Mouse (Mus musculus): ENCODE data around the gene Vpreb3. TPM values are rescaled to one million over a fixed set of nuclear protein-coding genes. Genes with fewer than 3 reads are reported as not detected.

The Vpreb3 gene
- polyA plus RNA-seq, 1 experiment from 2014 or later: 0.76 TPM

GRCm38 (mm10) chr10:75904391-75904790 lies 38.5 kb upstream of the Vpreb3 start:
- H3K27ac ChIP-seq (ENCODE audit: low read depth, low read length): no peak overlapping the region
- no peaks in the 10 kb centered on the region for H3K9me3 ChIP-seq (ENCODE audit: control insufficient read depth, low read length)
- peaks cover 24% of the 10 kb centered on the region for H3K36me3 ChIP-seq (ENCODE audit: control insufficient read depth, insufficient read depth, low read length)
- H3K4me1 ChIP-seq (replicated peaks; ENCODE audit: control insufficient read depth, insufficient read depth, low read length): no peaks in the 10 kb centered on the region
- no peak overlapping the region for H3K4me3 ChIP-seq (ENCODE audit: low read depth, low read length)
- 93% methylated on average over 5 of the region's 5 CpGs for WGBS
- no peak overlapping the region for H3K9ac ChIP-seq (ENCODE audit: low read length)
- DNase-seq (ENCODE audit: low spot score) (no peak), ATAC-seq (replicated peaks; ENCODE audit: low FRiP score) (no peak)
- no peak overlapping the region for H3K4me2 ChIP-seq (ENCODE audit: low read depth, low read length, severe bottlenecking)
- no peaks in the 10 kb centered on the region for H3K27me3 ChIP-seq (ENCODE audit: control insufficient read depth, insufficient read depth, low read length)

- Histone ChIP-seq H3K36me3 (ENCODE audit: control insufficient read depth, insufficient read depth, low read length) (peaks cover 30% of the 10 kb centered on the region), H3K27ac (ENCODE audit: low read depth, low read length) (no peak overlapping the region), H3K9ac (ENCODE audit: low read length) (no peak overlapping the region), H3K9me3 (ENCODE audit: control insufficient read depth, low read length) (no peaks in the 10 kb centered on the region), H3K27me3 (ENCODE audit: control insufficient read depth, insufficient read depth, low read length) (no peaks in the 10 kb centered on the region), H3K4me2 (ENCODE audit: low read depth, low read length, severe bottlenecking) (no peak overlapping the region), H3K4me3 (ENCODE audit: low read depth, low read length) (no peak overlapping the region), H3K4me1 (replicated peaks; ENCODE audit: control insufficient read depth, insufficient read depth, low read length) (no peaks in the 10 kb centered on the region)
- DNase-seq (ENCODE audit: low spot score): no peak
- WGBS: 91% methylated on average over 4 of the region's 4 CpGs
- no peak for ATAC-seq (replicated peaks; ENCODE audit: low FRiP score)
Observed at GRCm38 (mm10) chr10:75906882-75907281, 36.0 kb upstream of the Vpreb3 start.

- Histone ChIP-seq H3K4me3 (ENCODE audit: low read depth, low read length) (no peak overlapping the region), H3K9ac (ENCODE audit: low read length) (no peak overlapping the region), H3K9me3 (ENCODE audit: control insufficient read depth, low read length) (no peaks in the 10 kb centered on the region), H3K27me3 (ENCODE audit: control insufficient read depth, insufficient read depth, low read length) (no peaks in the 10 kb centered on the region), H3K36me3 (ENCODE audit: control insufficient read depth, insufficient read depth, low read length) (peaks cover 20% of the 10 kb centered on the region; the same call in 1 of the 2 replicates), H3K4me1 (replicated peaks; ENCODE audit: control insufficient read depth, insufficient read depth, low read length) (no peaks in the 10 kb centered on the region), H3K4me2 (ENCODE audit: low read depth, low read length, severe bottlenecking) (no peak overlapping the region), H3K27ac (ENCODE audit: low read depth, low read length) (no peak overlapping the region)
- DNase-seq (ENCODE audit: low spot score) (no peak), ATAC-seq (replicated peaks; ENCODE audit: low FRiP score) (no peak)
- WGBS: 88% methylated on average over 2 of the region's 2 CpGs
Observed at GRCm38 (mm10) chr10:75910698-75911097, 32.2 kb upstream of the Vpreb3 start.

GRCm38 (mm10) chr10:75913013-75913589 lies 29.8 kb upstream of the Vpreb3 start:
- WGBS: 87% methylated on average over 6 of the region's 6 CpGs
- Histone ChIP-seq H3K4me2 (ENCODE audit: low read depth, low read length, severe bottlenecking) (no peak overlapping the region), H3K4me3 (ENCODE audit: low read depth, low read length) (no peak overlapping the region), H3K27ac (ENCODE audit: low read depth, low read length) (no peak overlapping the region), H3K27me3 (ENCODE audit: control insufficient read depth, insufficient read depth, low read length) (no peaks in the 10 kb centered on the region), H3K4me1 (replicated peaks; ENCODE audit: control insufficient read depth, insufficient read depth, low read length) (no peaks in the 10 kb centered on the region), H3K36me3 (ENCODE audit: control insufficient read depth, insufficient read depth, low read length) (peaks cover 15% of the 10 kb centered on the region; the same call in 1 of the 2 replicates), H3K9me3 (ENCODE audit: control insufficient read depth, low read length) (no peaks in the 10 kb centered on the region), H3K9ac (ENCODE audit: low read length) (no peak overlapping the region)
- DNase-seq (ENCODE audit: low spot score) (no peak), ATAC-seq (replicated peaks; ENCODE audit: low FRiP score) (no peak)

- Histone ChIP-seq H3K4me3 (ENCODE audit: low read depth, low read length) (no peak overlapping the region), H3K36me3 (ENCODE audit: control insufficient read depth, insufficient read depth, low read length) (peaks cover 12% of the 10 kb centered on the region; the same call in 1 of the 2 replicates), H3K4me1 (replicated peaks; ENCODE audit: control insufficient read depth, insufficient read depth, low read length) (peaks cover 2% of the 10 kb centered on the region; the same call in 1 of the 2 replicates), H3K4me2 (ENCODE audit: low read depth, low read length, severe bottlenecking) (no peak overlapping the region), H3K9ac (ENCODE audit: low read length) (no peak overlapping the region), H3K27me3 (ENCODE audit: control insufficient read depth, insufficient read depth, low read length) (no peaks in the 10 kb centered on the region), H3K9me3 (ENCODE audit: control insufficient read depth, low read length) (no peaks in the 10 kb centered on the region), H3K27ac (ENCODE audit: low read depth, low read length) (no peak overlapping the region)
- ATAC-seq (replicated peaks; ENCODE audit: low FRiP score) (no peak), DNase-seq (ENCODE audit: low spot score) (no peak)
- 97% methylated on average over 7 of the region's 7 CpGs for WGBS
Observed at GRCm38 (mm10) chr10:75915557-75915956, 27.3 kb upstream of the Vpreb3 start.

- ATAC-seq (replicated peaks; ENCODE audit: low FRiP score) (no peak), DNase-seq (ENCODE audit: low spot score) (no peak)
- H3K27me3 ChIP-seq (ENCODE audit: control insufficient read depth, insufficient read depth, low read length): no peaks in the 10 kb centered on the region
- 72% methylated on average over 8 of the region's 8 CpGs for WGBS
- H3K9me3 ChIP-seq (ENCODE audit: control insufficient read depth, low read length): no peaks in the 10 kb centered on the region
- H3K4me1 ChIP-seq (replicated peaks; ENCODE audit: control insufficient read depth, insufficient read depth, low read length): peaks cover 3% of the 10 kb centered on the region; the same call in 1 of the 2 replicates
- H3K4me2 ChIP-seq (ENCODE audit: low read depth, low read length, severe bottlenecking): no peak overlapping the region
- H3K4me3 ChIP-seq (ENCODE audit: low read depth, low read length): no peak overlapping the region
- no peak overlapping the region for H3K27ac ChIP-seq (ENCODE audit: low read depth, low read length)
- no peak overlapping the region for H3K9ac ChIP-seq (ENCODE audit: low read length)
- H3K36me3 ChIP-seq (ENCODE audit: control insufficient read depth, insufficient read depth, low read length): peaks cover 5% of the 10 kb centered on the region; the same call in 1 of the 2 replicates
Observed at GRCm38 (mm10) chr10:75916840-75917239, 26.0 kb upstream of the Vpreb3 start.

- DNase-seq (ENCODE audit: low spot score): no peak
- no peaks in the 10 kb centered on the region for H3K9me3 ChIP-seq (ENCODE audit: control insufficient read depth, low read length)
- no peak overlapping the region for H3K4me2 ChIP-seq (ENCODE audit: low read depth, low read length, severe bottlenecking)
- H3K4me1 ChIP-seq (replicated peaks; ENCODE audit: control insufficient read depth, insufficient read depth, low read length): peaks cover 3% of the 10 kb centered on the region; the same call in 1 of the 2 replicates
- no peak overlapping the region for H3K9ac ChIP-seq (ENCODE audit: low read length)
- no peak overlapping the region for H3K27ac ChIP-seq (ENCODE audit: low read depth, low read length)
- ATAC-seq (replicated peaks; ENCODE audit: low FRiP score): no peak
- no peak overlapping the region for H3K4me3 ChIP-seq (ENCODE audit: low read depth, low read length)
- H3K27me3 ChIP-seq (ENCODE audit: control insufficient read depth, insufficient read depth, low read length): no peaks in the 10 kb centered on the region
- H3K36me3 ChIP-seq (ENCODE audit: control insufficient read depth, insufficient read depth, low read length): peaks cover 5% of the 10 kb centered on the region; the same call in 1 of the 2 replicates
- 87% methylated on average over 5 of the region's 5 CpGs for WGBS
Observed at GRCm38 (mm10) chr10:75919026-75919425, 23.8 kb upstream of the Vpreb3 start.

- Histone ChIP-seq H3K36me3 (ENCODE audit: control insufficient read depth, insufficient read depth, low read length) (no peaks in the 10 kb centered on the region; the same call in 1 of the 2 replicates), H3K4me2 (ENCODE audit: low read depth, low read length, severe bottlenecking) (peak within 1 kb of the TSS; percentile 77), H3K27ac (ENCODE audit: low read depth, low read length) (peak within 1 kb of the TSS; percentile 92), H3K27me3 (ENCODE audit: control insufficient read depth, insufficient read depth, low read length) (no peaks in the 10 kb centered on the region), H3K9ac (ENCODE audit: low read length) (peak within 1 kb of the TSS; percentile 96), H3K9me3 (ENCODE audit: control insufficient read depth, low read length) (no peaks in the 10 kb centered on the region), H3K4me1 (replicated peaks; ENCODE audit: control insufficient read depth, insufficient read depth, low read length) (peaks cover 3% of the 10 kb centered on the region; the same call in 1 of the 2 replicates), H3K4me3 (ENCODE audit: low read depth, low read length) (peak within 1 kb of the TSS; percentile 78)
- under 1% methylated on average over 76 of the region's 76 CpGs for WGBS
- DNase-seq (ENCODE audit: low spot score) (peak; percentile 95), ATAC-seq (replicated peaks; ENCODE audit: low FRiP score) (peak; percentile 90)
Observed at GRCm38 (mm10) chr10:75921026-75921725, 21.7 kb upstream of the Vpreb3 start, which contains the start of gene Smarcb1. Gene Smarcb1 (minus strand): TSS chr10:75921617.
